Mouse (Mus musculus): ENCODE results near the gene Tpm3. TPM values are rescaled to one million over a fixed set of nuclear protein-coding genes. Genes with fewer than 3 reads are reported as not detected.

Tpm3 gene
- 267 and 298 TPM in 2 replicates for polyA plus RNA-seq (2015; fragmentation: Nextera tagmentation; extraction: Ambion mirVana)

DNA sequence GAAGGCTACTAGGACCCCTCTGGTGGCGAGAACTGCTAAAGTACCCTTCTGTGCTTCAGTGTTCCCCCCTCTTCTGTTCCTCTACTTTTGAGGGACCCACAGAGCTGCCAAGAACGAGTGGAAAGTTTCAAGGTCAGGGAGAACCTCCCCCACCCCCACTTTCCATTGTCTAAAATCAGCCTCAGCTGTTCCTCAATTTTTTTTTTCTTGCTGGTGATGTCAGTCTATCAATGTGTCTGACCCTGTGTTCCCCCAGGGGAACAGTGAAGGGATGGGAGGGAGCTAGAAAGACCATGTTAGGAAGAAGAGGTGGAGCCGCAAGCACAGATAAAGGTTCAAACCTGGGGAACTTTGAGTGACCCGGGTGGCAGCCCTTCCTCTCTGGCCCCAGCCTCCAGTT lies at the start of gene Tpm3:
Gene Tpm3, plus strand, starts transcription at position 356 of the 400 bp plus-strand sequence.
- no peaks in the 10 kb centered on the region for H3K36me3 ChIP-seq (ENCODE audit: control insufficient read depth, insufficient read depth)
- 56% methylated on average over 4 of the region's 4 CpGs for WGBS
- no peaks in the 10 kb centered on the region for H3K9me3 ChIP-seq (replicated peaks; ENCODE audit: control insufficient read depth, low read length)
- H3K9ac ChIP-seq (ENCODE audit: low read length): no peak within 1 kb of the TSS
- ATAC-seq (replicated peaks; ENCODE audit: extremely low read depth, insufficient read depth, low FRiP score): no peak
- H3K27ac ChIP-seq (ENCODE audit: low read length): no peak within 1 kb of the TSS
- H3K4me2 ChIP-seq (ENCODE audit: low read depth, low read length): no peak within 1 kb of the TSS
- no peak within 1 kb of the TSS for H3K4me3 ChIP-seq (ENCODE audit: low read length)
- peaks cover 4% of the 10 kb centered on the region; the same call in 1 of the 2 replicates for H3K4me1 ChIP-seq (ENCODE audit: control insufficient read depth, insufficient read depth, low read length)
- no peaks in the 10 kb centered on the region for H3K27me3 ChIP-seq (ENCODE audit: control insufficient read depth, insufficient read depth, low read length)

- ATAC-seq (replicated peaks; ENCODE audit: extremely low read depth, insufficient read depth, low FRiP score): no peak
- Histone ChIP-seq H3K27me3 (ENCODE audit: control insufficient read depth, insufficient read depth, low read length) (no peaks in the 10 kb centered on the region), H3K27ac (ENCODE audit: low read length) (no peak overlapping the region), H3K9ac (ENCODE audit: low read length) (no peak overlapping the region), H3K36me3 (ENCODE audit: control insufficient read depth, insufficient read depth) (peaks cover 50% of the 10 kb centered on the region), H3K4me2 (ENCODE audit: low read depth, low read length) (no peak overlapping the region), H3K9me3 (replicated peaks; ENCODE audit: control insufficient read depth, low read length) (no peaks in the 10 kb centered on the region), H3K4me1 (ENCODE audit: control insufficient read depth, insufficient read depth, low read length) (no peaks in the 10 kb centered on the region), H3K4me3 (ENCODE audit: low read length) (no peak overlapping the region)
- WGBS: 91% methylated on average over 2 of the region's 2 CpGs
These were observed 37.8 kb upstream of the Tpm3 start for GRCm38 (mm10) chr3:90034653-90035052.

DNA sequence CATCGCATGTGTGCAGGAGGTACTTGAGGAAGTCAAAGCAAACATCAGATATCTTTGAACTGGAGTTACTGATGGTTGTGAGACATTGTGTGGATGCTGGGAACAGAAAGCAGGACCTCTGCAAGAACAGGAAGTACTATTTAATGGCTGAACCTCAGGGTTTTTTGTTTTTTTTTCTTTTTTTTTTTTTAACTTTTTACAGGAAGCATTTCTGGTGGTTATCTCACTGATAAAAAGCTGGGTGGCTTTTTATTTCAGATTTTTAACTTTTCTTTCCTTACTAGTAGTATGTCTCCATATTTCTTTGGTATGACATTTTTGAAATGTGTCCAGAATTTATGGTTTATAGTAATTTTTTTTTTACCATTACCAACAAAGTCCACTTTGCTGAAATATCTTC lies 36.2 kb upstream of the Tpm3 start:
- Histone ChIP-seq H3K9me3 (replicated peaks; ENCODE audit: control insufficient read depth, low read length) (no peaks in the 10 kb centered on the region), H3K4me1 (ENCODE audit: control insufficient read depth, insufficient read depth, low read length) (no peaks in the 10 kb centered on the region), H3K4me3 (ENCODE audit: low read length) (no peak overlapping the region), H3K4me2 (ENCODE audit: low read depth, low read length) (no peak overlapping the region), H3K27me3 (ENCODE audit: control insufficient read depth, insufficient read depth, low read length) (no peaks in the 10 kb centered on the region), H3K27ac (ENCODE audit: low read length) (no peak overlapping the region), H3K9ac (ENCODE audit: low read length) (no peak overlapping the region), H3K36me3 (ENCODE audit: control insufficient read depth, insufficient read depth) (peaks cover 46% of the 10 kb centered on the region)
- WGBS: 97% methylated on average over 1 of the region's 1 CpGs
- no peak for ATAC-seq (replicated peaks; ENCODE audit: extremely low read depth, insufficient read depth, low FRiP score)

DNA sequence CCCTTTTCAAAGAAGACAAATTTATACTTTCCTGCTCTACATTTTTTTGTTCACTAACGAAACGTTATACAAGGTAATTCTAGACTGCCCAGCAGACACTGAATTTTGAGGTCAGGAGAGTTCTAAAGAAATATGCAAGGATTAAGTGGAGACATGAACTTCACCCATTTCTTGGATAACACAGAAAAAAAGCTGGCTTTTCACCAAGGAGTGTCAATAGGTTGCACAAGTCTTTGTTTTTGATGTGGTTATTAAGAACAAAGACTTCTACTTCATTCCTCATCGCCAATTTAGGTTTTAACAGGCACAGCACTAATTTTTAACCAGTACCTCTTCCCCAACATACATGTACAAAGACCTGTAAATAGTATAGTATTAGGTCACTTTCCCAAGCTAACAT lies 22.8 kb upstream of the Tpm3 start:
- Histone ChIP-seq H3K9me3 (replicated peaks; ENCODE audit: control insufficient read depth, low read length) (no peaks in the 10 kb centered on the region), H3K27ac (ENCODE audit: low read length) (no peak overlapping the region), H3K9ac (ENCODE audit: low read length) (no peak overlapping the region), H3K4me1 (ENCODE audit: control insufficient read depth, insufficient read depth, low read length) (peaks cover 17% of the 10 kb centered on the region), H3K27me3 (ENCODE audit: control insufficient read depth, insufficient read depth, low read length) (no peaks in the 10 kb centered on the region), H3K4me3 (ENCODE audit: low read length) (no peak overlapping the region), H3K36me3 (ENCODE audit: control insufficient read depth, insufficient read depth) (peaks cover 7% of the 10 kb centered on the region), H3K4me2 (ENCODE audit: low read depth, low read length) (no peak overlapping the region)
- WGBS: 69% methylated on average over 3 of the region's 3 CpGs
- no peak for ATAC-seq (replicated peaks; ENCODE audit: extremely low read depth, insufficient read depth, low FRiP score)

- H3K27ac ChIP-seq (ENCODE audit: low read length): peak within 1 kb of the TSS; percentile 90
- H3K4me2 ChIP-seq (ENCODE audit: low read depth, low read length): peak within 1 kb of the TSS; percentile 89
- peak; percentile 58 for ATAC-seq (replicated peaks; ENCODE audit: extremely low read depth, insufficient read depth, low FRiP score)
- H3K9ac ChIP-seq (ENCODE audit: low read length): peak within 1 kb of the TSS; percentile 89
- no peaks in the 10 kb centered on the region for H3K9me3 ChIP-seq (replicated peaks; ENCODE audit: control insufficient read depth, low read length)
- H3K27me3 ChIP-seq (ENCODE audit: control insufficient read depth, insufficient read depth, low read length): no peaks in the 10 kb centered on the region
- under 1% methylated on average over 41 of the region's 43 CpGs for WGBS
- peaks cover 20% of the 10 kb centered on the region for H3K4me1 ChIP-seq (ENCODE audit: control insufficient read depth, insufficient read depth, low read length)
- H3K36me3 ChIP-seq (ENCODE audit: control insufficient read depth, insufficient read depth): peaks cover 14% of the 10 kb centered on the region
- peak within 1 kb of the TSS; percentile 84 for H3K4me3 ChIP-seq (ENCODE audit: low read length)
These were observed 20.8 kb upstream of the Tpm3 start, which contains the start of gene 4933434E20Rik for GRCm38 (mm10) chr3:90051441-90052350. Gene 4933434E20Rik, plus strand, starts transcription at chr3:90051636.

DNA sequence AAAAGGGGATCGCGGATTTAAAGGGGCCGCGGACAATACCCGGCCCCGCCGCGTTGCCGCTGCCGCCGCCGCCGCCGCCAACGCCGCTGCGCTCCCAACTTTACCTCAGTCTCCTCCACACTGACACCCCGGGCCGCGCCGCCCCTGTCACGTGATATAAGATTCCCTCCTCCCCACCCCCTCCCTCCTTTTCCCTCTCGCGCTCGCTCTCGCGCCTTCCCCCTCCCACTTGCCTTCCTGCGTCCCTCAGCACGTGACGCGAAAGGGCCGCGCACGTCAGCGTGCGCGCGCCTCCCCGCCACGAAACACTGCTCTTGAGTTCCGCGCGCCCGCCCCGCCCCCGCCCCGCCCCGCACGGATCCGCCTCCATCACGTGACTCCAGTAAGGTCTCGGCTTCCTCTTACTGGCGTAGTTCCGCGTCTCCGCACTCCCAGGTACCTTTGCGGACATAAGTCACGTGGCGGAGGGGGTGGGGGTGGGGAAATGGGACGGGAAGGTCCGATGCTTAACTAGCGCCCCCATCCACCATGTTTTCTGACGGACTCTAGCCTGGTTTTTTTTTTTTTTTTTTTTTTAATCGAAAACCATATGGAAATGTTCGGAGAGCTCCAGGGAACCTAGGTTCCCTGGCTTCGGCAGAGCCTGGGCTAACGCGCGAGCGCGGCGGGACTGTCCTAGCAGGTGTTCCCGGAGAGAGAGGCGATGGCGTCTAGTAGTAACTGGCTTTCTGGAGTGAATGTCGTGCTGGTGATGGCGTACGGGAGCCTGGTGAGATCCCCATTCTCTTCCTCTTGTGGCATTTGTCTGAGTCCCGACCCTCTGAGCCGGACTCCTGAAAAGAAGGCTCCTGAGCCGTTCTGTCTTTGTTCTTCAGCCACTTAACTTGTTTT lies 19.9 kb upstream of the Tpm3 start, which contains the start of gene Ubap2l:
Gene Ubap2l, minus strand, starts transcription at position 278 of the 891 bp plus-strand sequence.
- peak within 1 kb of the TSS; percentile 84 for H3K4me3 ChIP-seq (ENCODE audit: low read length)
- H3K36me3 ChIP-seq (ENCODE audit: control insufficient read depth, insufficient read depth): peaks cover 14% of the 10 kb centered on the region
- peak within 1 kb of the TSS; percentile 89 for H3K9ac ChIP-seq (ENCODE audit: low read length)
- peak within 1 kb of the TSS; percentile 96 for H3K27ac ChIP-seq (ENCODE audit: low read length)
- H3K4me1 ChIP-seq (ENCODE audit: control insufficient read depth, insufficient read depth, low read length): peaks cover 20% of the 10 kb centered on the region
- H3K4me2 ChIP-seq (ENCODE audit: low read depth, low read length): peak within 1 kb of the TSS; percentile 89
- H3K9me3 ChIP-seq (replicated peaks; ENCODE audit: control insufficient read depth, low read length): no peaks in the 10 kb centered on the region
- no peaks in the 10 kb centered on the region for H3K27me3 ChIP-seq (ENCODE audit: control insufficient read depth, insufficient read depth, low read length)
- ATAC-seq (replicated peaks; ENCODE audit: extremely low read depth, insufficient read depth, low FRiP score): peak; percentile 91
- under 1% methylated on average over 66 of the region's 81 CpGs for WGBS

DNA sequence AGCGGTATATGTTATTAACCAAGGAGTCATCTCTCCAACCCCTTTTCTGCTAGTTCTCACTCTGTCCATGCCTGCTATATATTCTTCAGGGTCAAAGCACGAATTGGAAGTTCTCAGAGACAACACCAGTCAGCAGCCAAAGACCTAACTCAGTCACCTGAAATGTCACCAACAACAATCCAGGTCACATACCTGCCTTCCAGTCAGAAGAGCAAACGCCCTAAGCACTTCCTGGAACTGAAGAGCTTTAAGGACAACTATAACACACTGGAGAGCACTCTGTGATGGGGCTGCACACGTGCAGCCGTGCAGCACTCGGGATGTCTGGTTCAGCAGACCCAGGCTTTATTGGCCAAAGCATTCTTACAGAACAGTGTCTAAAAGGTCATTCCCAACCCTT lies 10.9 kb upstream of the Tpm3 start:
- no peaks in the 10 kb centered on the region for H3K27me3 ChIP-seq (ENCODE audit: control insufficient read depth, insufficient read depth, low read length)
- H3K4me2 ChIP-seq (ENCODE audit: low read depth, low read length): no peak overlapping the region
- 89% methylated on average over 6 of the region's 6 CpGs for WGBS
- no peak overlapping the region for H3K27ac ChIP-seq (ENCODE audit: low read length)
- no peaks in the 10 kb centered on the region for H3K4me1 ChIP-seq (ENCODE audit: control insufficient read depth, insufficient read depth, low read length)
- ATAC-seq (replicated peaks; ENCODE audit: extremely low read depth, insufficient read depth, low FRiP score): no peak
- no peaks in the 10 kb centered on the region for H3K9me3 ChIP-seq (replicated peaks; ENCODE audit: control insufficient read depth, low read length)
- peaks cover 31% of the 10 kb centered on the region for H3K36me3 ChIP-seq (ENCODE audit: control insufficient read depth, insufficient read depth)
- no peak overlapping the region for H3K9ac ChIP-seq (ENCODE audit: low read length)
- no peak overlapping the region for H3K4me3 ChIP-seq (ENCODE audit: low read length)

- no peaks in the 10 kb centered on the region for H3K4me1 ChIP-seq (ENCODE audit: control insufficient read depth, insufficient read depth, low read length)
- 51% methylated on average over 2 of the region's 2 CpGs for WGBS
- ATAC-seq (replicated peaks; ENCODE audit: extremely low read depth, insufficient read depth, low FRiP score): no peak
- H3K9ac ChIP-seq (ENCODE audit: low read length): no peak overlapping the region
- H3K27me3 ChIP-seq (ENCODE audit: control insufficient read depth, insufficient read depth, low read length): no peaks in the 10 kb centered on the region
- no peak overlapping the region for H3K4me2 ChIP-seq (ENCODE audit: low read depth, low read length)
- peaks cover 29% of the 10 kb centered on the region for H3K36me3 ChIP-seq (ENCODE audit: control insufficient read depth, insufficient read depth)
- H3K9me3 ChIP-seq (replicated peaks; ENCODE audit: control insufficient read depth, low read length): no peaks in the 10 kb centered on the region
- H3K27ac ChIP-seq (ENCODE audit: low read length): no peak overlapping the region
- no peak overlapping the region for H3K4me3 ChIP-seq (ENCODE audit: low read length)
These were observed 9.9 kb upstream of the Tpm3 start for GRCm38 (mm10) chr3:90062539-90062938.

Data from heart, embryonic 16.5 days (tissue).